Mouse (Mus musculus): ENCODE data around the gene Etv3.
A peak's percentile ranks its signal among the peaks of the same experiment; 100 is the strongest.

The Etv3 gene

GRCm38 (mm10) chr3:87560156-87560555, 34.9 kb downstream of the Etv3 start:
- no peak for DNase-seq (ENCODE audit: low spot score)

- no peak for DNase-seq (ENCODE audit: low spot score)
Observed at GRCm38 (mm10) chr3:87561434-87561833, 36.2 kb downstream of the Etv3 start.

DNA sequence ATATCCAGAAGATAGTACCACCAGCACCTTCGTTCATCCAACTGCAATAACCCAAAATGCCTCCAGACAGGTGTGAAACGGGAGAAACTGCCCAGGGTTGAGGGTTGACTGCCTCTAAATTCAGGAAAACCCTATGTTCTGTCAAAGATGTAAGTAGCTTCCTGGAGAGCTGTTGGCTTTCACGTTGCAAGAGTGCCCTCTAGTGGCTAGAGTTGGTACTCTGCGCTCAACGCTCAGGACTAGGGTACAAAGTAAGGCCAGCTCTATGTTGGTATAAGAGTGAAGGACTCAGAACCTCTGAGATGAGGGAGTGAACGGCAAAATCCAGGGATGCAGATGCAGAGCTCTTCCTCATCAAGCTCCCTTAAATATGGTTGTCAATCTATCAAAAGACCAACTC, 37.2 kb downstream of the Etv3 start:
- peak; percentile 92 for DNase-seq (ENCODE audit: low spot score)

DNA sequence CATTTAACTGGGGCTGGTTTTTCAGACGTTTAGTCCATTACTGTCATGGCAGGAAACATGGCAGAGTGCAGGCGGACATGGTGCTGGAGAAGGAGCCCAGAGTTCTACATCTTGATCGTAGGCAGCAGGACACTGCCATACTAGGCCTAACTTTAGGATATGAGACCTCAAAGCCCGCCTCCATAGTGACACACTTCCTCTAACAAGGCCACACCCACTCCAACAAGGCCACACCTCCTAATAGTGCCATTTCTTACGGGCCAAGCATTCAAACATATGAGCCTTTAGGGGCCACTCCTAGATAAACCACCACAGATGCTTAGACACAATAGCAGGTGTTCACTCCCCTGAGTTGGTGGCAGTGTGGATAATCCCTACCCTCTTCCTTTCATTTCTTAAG, 38.3 kb downstream of the Etv3 start:
- no peak for DNase-seq (ENCODE audit: low spot score)

GRCm38 (mm10) chr3:87565623-87566022, 40.4 kb downstream of the Etv3 start:
- no peak for DNase-seq (ENCODE audit: low spot score)

- peak; percentile 93 for DNase-seq (ENCODE audit: low spot score)
Observed at GRCm38 (mm10) chr3:87566066-87566465, 40.9 kb downstream of the Etv3 start.

- DNase-seq (ENCODE audit: low spot score) = no peak
Observed at GRCm38 (mm10) chr3:87567497-87567896, 42.3 kb downstream of the Etv3 start.

DNA sequence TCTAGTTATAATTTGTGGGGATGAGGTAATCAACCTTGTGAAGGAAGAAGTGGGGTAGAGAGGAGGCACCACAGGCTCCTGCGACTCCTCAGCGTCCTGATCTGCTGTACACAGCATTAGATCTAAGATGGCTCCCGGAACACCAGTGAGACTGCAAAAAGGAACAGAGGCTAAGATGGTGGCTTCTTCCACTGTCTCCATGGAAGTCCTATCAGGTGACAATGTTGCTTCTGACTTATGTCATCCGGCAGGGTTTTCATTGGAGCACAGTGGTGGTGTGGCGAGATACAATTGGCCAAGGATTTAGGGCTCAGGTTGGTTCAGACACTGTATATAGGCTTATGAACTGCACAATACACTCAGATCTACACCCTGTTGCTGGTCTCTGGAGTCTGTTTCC, 43.5 kb downstream of the Etv3 start:
- no peak for DNase-seq (ENCODE audit: low spot score)

DNA sequence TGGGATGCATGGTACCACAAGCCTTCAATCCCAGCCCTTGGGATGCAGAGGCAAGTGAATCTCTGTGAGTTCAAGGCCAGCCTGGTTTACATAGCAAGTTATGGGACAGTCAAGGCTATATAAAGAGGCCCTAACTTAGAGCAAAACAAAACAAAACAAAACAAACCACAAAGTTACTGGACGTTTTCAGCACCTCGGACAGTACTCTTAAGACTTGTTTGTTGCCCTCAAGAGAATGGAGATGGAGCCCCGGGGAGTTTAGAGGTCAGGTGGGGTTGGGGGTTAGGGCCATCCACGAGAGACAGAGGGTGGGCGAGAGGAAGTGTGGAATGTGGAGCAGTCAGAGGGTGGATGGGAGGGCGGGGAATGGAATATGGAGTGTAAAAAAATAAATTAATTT, 50.6 kb downstream of the Etv3 start:
- DNase-seq (ENCODE audit: low spot score) = peak; percentile 65

DNA sequence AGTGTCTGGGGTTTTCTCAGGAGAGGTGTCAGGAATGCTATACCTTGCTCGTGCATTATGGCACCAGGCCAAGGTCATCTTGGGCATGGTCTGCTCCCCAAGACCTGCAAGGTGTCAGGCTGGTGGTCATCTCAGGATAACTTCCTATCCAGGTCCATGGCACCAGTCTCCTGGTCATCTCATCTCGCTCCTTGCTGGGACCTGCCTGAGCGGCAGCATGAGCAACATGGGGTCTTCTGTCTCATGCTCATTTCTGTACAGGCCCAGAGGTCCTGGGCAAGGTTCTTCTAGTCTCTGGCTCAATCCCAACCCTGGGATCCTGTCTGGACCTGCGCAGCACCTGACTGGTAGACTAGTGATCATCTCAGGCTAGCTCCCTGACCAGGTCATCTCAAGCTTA, 57.1 kb downstream of the Etv3 start:
- no peak for DNase-seq (ENCODE audit: low spot score)

Measured in embryo, embryonic 10 days (tissue).